Comparison of ENCODE assay signal across 8 mouse cellular contexts in the genomic region with DNA sequence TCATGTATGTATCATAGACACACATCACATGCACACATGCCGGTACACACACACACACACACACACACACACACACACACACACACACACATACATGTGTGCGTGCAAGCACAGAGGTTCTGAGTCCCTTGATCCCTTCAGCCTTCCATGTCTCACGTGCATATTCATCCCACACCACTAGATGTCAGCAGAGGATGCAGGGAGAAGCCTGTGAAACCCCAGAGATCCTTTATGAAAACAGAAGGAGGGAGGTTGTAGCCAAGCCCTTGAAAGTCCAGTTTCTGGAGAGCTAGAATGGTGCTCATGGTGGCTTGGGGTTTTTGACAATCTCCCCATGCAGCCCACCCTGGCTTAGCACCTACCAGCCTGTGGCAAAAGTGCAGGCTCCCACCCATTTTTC.
A peak's percentile ranks its signal among the peaks of the same experiment; 100 is the strongest.
DNase-seq lines count a peak whose midpoint lies in the region; ATAC-seq lines count a peak whose summit lies in the region.
"Not testable (repeated sequence)": the region's sequence is repeated elsewhere in the genome, so short reads cannot be mapped to it uniquely, and the experiment has no call there.

No protein-coding gene starts in this region.

- not testable (repeated sequence) for H3K36me3 ChIP-seq in hindbrain, embryonic 16.5 days (ENCODE audit: control insufficient read depth, insufficient read depth, low read length)

- not testable (repeated sequence) for H3K9ac ChIP-seq in hindbrain, embryonic 16.5 days (ENCODE audit: low read depth, low read length)

- peak; percentile 18 for DNase-seq in R1 (ENCODE audit: low read depth, low spot score)
- peak; percentile 91 to 95 for DNase-seq in cerebellum, postnatal 14 days
- DNase-seq in frontal cortex, postnatal 25 days (ENCODE audit: low spot score in 2 of 2): peak; percentile 52 to 77
- peak; percentile 63 to 86 for DNase-seq in layer of hippocampus, postnatal 25 days (ENCODE audit: extremely low spot score in 1 of 2, low spot score in 1 of 2)
- DNase-seq in right cerebral cortex, adult 18-20 months: peak; percentile 78
- peak; percentile 28 for DNase-seq in urinary bladder, postnatal 10 days (ENCODE audit: low spot score)

- not testable (repeated sequence) for H3K4me2 ChIP-seq in hindbrain, embryonic 16.5 days (ENCODE audit: low read length)

- not testable (repeated sequence) for H3K4me3 ChIP-seq in hindbrain, embryonic 16.5 days (ENCODE audit: low read length)

- H3K9me3 ChIP-seq in hindbrain, embryonic 16.5 days (ENCODE audit: control insufficient read depth, low read length): not testable (repeated sequence)

- not testable (repeated sequence) for H3K27me3 ChIP-seq in hindbrain, embryonic 16.5 days (replicated peaks; ENCODE audit: control insufficient read depth, insufficient read depth, low read length)

- WGBS in hindbrain, embryonic 16.5 days: 9% methylated on average over 2 of the region's 3 CpGs

- peak; percentile 71 for ATAC-seq in hindbrain, embryonic 16.5 days
- ATAC-seq in megakaryocyte, adult 5-6 weeks (ENCODE audit: poor library complexity, severe bottlenecking): peak; percentile 63

- H3K27ac ChIP-seq in hindbrain, embryonic 16.5 days (ENCODE audit: low read depth, low read length): not testable (repeated sequence)

- H3K4me1 ChIP-seq in hindbrain, embryonic 16.5 days (ENCODE audit: control insufficient read depth, insufficient read depth, low read depth, low read length): not testable (repeated sequence)

Comparison
In these comparisons a context has a peak if more than half of its experiments do, and no peak if none do; other contexts are left out.
1. DNase-seq: peak in every context shown above with its lines; median percentile 93 in cerebellum, postnatal 14 days; 78 in right cerebral cortex, adult 18-20 months; 74 in layer of hippocampus, postnatal 25 days; 64 in frontal cortex, postnatal 25 days; 28 in urinary bladder, postnatal 10 days; 18 in R1.